Mouse (Mus musculus) cortical plate, adult 2 months (tissue): ENCODE data around the gene Susd4. TPM values are rescaled to one million over a fixed set of nuclear protein-coding genes. Genes with fewer than 3 reads are reported as not detected.

Experiments used
- H3K27ac ChIP-seq: fragments of 200-500 bp; 2 replicates; pipeline ENCODE4 v1.5.1; 2012; ENCODE audit warnings: low read length, control low read depth, inconsistent platforms; ENCODE audit not compliant: insufficient read depth
- H3K4me1 ChIP-seq: fragments of 200-500 bp; 2 replicates; pipeline ENCODE4 v1.6.1; 2011; ENCODE audit warnings: low read length; ENCODE audit not compliant: control insufficient read depth, insufficient read depth
- H3K4me3 ChIP-seq: fragments of 200-500 bp; 2 replicates; pipeline ENCODE4 v1.5.1; 2011; ENCODE audit warnings: mild to moderate bottlenecking, low read length, control low read depth; ENCODE audit not compliant: insufficient read depth
- CTCF ChIP-seq: fragments of 200-500 bp; IDR thresholded peaks from 2 replicates; pipeline ENCODE4 v1.5.1; 2011; ENCODE audit warnings: mild to moderate bottlenecking, control low read depth, low read length; ENCODE audit not compliant: insufficient read depth; ENCODE audit errors: extremely low read depth
- POLR2A ChIP-seq: fragments of 200-500 bp; IDR thresholded peaks from 2 replicates; pipeline ENCODE4 v1.6.1; 2011; ENCODE audit warnings: mild to moderate bottlenecking, low read length, control low read depth; ENCODE audit not compliant: insufficient read depth; ENCODE audit errors: extremely low read depth
- polyA plus RNA-seq: library from polyadenylated mRNA; depleted of rRNA; stranded (reverse); fragments of >200 nt; gene quantifications from 2 replicates; pipeline ENCODE4 v1.2.3, GENCODE M21; 2012

Gene Susd4
- polyA plus RNA-seq, 1 experiment = 128 TPM

GRCm38 (mm10) chr1:182909066-182909465 lies 145.4 kb downstream of the Susd4 start:
- H3K4me1 ChIP-seq = peaks cover 6% of the 10 kb centered on the region; the same call in 1 of the 2 replicates
- H3K27ac ChIP-seq = no peak overlapping the region
- no peak for TF ChIP-seq POLR2A
- no peak for TF ChIP-seq CTCF
- no peak overlapping the region for H3K4me3 ChIP-seq

DNA sequence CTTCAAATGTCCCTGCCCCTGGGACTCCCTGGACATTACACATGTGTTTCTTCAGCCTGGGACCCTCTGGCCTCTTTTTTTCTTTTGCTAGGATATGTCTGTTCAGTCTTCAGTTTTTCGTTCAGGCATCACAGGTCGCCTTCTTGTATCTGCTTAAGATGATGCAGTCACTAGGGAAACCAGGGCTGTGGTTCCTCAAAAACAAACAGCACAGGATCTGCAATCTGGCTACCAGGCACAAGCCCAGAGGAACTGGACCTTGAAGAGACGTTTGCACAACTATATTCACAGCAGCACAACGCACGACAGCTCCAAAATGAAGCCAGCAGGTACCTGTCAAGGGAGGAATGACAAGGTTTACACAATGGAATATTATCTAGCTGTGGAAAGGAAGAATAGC lies 145.9 kb downstream of the Susd4 start:
- Histone ChIP-seq H3K4me3 (no peak overlapping the region), H3K27ac (no peak overlapping the region), H3K4me1 (peaks cover 6% of the 10 kb centered on the region; the same call in 1 of the 2 replicates)
- TF ChIP-seq CTCF = no peak
- TF ChIP-seq POLR2A = no peak

GRCm38 (mm10) chr1:182912591-182912990 lies 148.9 kb downstream of the Susd4 start:
- Histone ChIP-seq H3K4me3 (no peak overlapping the region), H3K4me1 (peaks cover 1% of the 10 kb centered on the region; the same call in 1 of the 2 replicates), H3K27ac (no peak overlapping the region)
- TF ChIP-seq CTCF (no peak), POLR2A (no peak)

DNA sequence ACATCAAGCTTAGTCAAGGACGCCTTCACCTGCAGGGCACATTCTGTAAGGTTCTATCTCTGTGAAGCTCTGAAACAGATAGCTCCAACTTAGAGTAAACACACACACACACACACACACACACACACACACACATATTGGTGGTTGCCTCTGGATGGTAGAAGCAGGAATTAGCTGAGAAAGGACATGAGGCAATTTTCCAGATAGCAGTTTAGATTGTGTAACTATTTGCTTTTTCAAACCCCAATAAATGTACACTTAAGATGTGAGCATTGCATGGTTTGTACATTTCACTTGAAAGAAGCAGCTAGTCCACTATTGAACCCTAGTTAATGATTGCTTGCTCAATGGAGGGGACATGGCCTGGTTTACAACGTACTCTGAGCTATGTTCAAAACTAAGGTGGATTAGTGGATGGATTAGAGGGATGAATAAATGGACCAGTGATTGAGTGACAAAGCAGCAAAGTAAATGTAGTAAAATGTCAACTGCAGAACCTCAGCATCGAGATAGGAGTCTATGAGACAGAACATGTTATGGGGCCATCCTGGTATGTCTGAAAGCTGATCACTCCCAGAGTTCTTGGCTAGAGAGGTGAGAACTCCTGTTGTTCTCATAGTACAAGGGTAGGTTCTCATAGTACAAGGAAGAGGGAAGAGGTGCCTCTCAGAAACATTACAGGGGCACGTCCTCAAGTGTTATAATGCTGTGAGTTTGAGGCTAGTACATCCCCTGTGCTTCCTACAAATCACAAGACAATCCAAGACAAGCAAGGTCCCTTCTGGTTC lies 150.7 kb downstream of the Susd4 start:
- TF ChIP-seq POLR2A (no peak), CTCF (no peak)
- no peaks in the 10 kb centered on the region for H3K4me1 ChIP-seq
- H3K27ac ChIP-seq = no peak overlapping the region
- H3K4me3 ChIP-seq = no peak overlapping the region

GRCm38 (mm10) chr1:182916166-182916565 lies 152.5 kb downstream of the Susd4 start:
- no peak overlapping the region for H3K27ac ChIP-seq
- H3K4me1 ChIP-seq = no peaks in the 10 kb centered on the region
- H3K4me3 ChIP-seq = no peak overlapping the region
- TF ChIP-seq POLR2A = no peak
- no peak for TF ChIP-seq CTCF

DNA sequence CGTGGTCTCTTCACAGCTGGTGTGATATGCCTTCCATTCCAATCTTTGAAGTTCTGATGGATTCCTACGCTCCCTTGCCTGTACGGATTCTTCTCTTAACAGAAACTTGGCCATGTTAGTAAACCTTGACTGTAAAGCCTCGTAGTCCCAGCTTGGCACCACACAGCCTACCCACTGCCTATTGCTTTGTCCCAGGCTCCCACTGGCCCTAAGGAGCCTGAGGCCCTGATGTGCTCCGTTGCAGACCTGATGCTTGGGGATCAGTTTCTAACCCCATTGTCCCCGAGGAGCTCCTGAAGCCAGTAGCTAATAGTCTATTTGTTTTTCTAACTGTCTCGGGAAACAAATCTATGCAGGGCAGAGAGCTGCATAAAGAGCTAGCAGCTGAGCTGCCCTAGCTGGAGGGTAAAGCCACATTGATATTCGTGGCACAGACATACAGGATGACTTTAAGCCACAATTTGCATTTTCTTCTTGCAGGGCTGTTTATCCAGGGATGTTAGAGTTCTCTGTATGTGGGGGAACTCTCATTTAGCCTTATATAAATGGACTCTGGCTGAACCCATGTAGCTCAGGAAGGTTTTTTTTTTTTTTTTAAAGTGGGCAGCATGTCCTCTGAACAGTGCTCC lies 155.2 kb downstream of the Susd4 start:
- H3K27ac ChIP-seq = no peak overlapping the region
- no peak for TF ChIP-seq POLR2A
- TF ChIP-seq CTCF = no peak
- no peak overlapping the region for H3K4me3 ChIP-seq
- H3K4me1 ChIP-seq = no peaks in the 10 kb centered on the region

DNA sequence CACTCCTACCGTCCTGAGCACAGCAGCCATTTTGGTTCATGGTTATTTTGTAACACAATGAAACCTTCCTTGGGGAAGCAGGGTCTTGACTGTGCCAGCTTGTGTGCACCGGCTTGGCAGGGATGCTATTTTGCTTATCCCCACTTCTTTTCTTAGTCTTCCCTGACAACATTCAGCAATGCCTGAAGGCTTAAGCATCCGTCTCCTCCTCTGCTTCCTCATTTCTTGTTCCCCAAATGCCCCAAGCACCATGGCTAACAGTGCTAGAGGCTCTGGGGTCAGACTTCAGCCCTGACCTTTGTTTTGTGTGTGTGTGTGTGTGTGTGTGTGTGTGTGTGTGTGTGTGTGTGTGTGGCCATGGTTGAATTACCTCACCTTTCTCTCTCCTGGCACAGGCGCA lies 159.2 kb downstream of the Susd4 start:
- Histone ChIP-seq H3K4me3 (no peak overlapping the region), H3K4me1 (0 out of 2 replicates have a peak, but pooled peaks cover 2% of the 10 kb centered on the region), H3K27ac (no peak overlapping the region)
- no peak for TF ChIP-seq POLR2A
- TF ChIP-seq CTCF = no peak

- TF ChIP-seq POLR2A = no peak
- no peak for TF ChIP-seq CTCF
Observed at GRCm38 (mm10) chr1:182926465-182926864, 162.8 kb downstream of the Susd4 start.

GRCm38 (mm10) chr1:182927878-182928851 lies 164.5 kb downstream of the Susd4 start:
- TF ChIP-seq CTCF (no peak), POLR2A (no peak)
- Histone ChIP-seq H3K4me1 (0 out of 2 replicates have a peak, but pooled peaks cover 2% of the 10 kb centered on the region), H3K4me3 (no peak overlapping the region), H3K27ac (no peak overlapping the region)

More at GRCm38 (mm10) chr1:182926465-182926864, 162.8 kb downstream of the Susd4 start:
- Histone ChIP-seq H3K4me3 (no peak overlapping the region), H3K27ac (no peak overlapping the region), H3K4me1 (0 out of 2 replicates have a peak, but pooled peaks cover 2% of the 10 kb centered on the region)
